Mouse (Mus musculus): Measurements from ENCODE around the gene Rab40c.

- TF ChIP-seq CTCF (IDR thresholded peaks at IDR 0.05; ENCODE audit: low read depth) (no peak), EP300 (IDR thresholded peaks at IDR 0.05; ENCODE audit: low read depth) (no peak)
Measured at GRCm38 (mm10) chr17:25968176-25968575, 48.6 kb upstream of the Rab40c start.
